Mouse (Mus musculus): ENCODE measurements around the gene Smarca1. TPM values are rescaled to one million over a fixed set of nuclear protein-coding genes. Genes with fewer than 3 reads are reported as not detected.

Smarca1 gene
- total RNA-seq, 2 experiments from 2014 or later: not detected

GRCm38 (mm10) chrX:47808717-47809116 is 84.1 kb downstream of the Smarca1 start:
- ATAC-seq (ENCODE audit: poor library complexity, severe bottlenecking): no peak

GRCm38 (mm10) chrX:47764440-47764839 is 128.3 kb downstream of the Smarca1 start:
- no peak for ATAC-seq (ENCODE audit: poor library complexity, severe bottlenecking)

GRCm38 (mm10) chrX:47760212-47760611 is 132.6 kb downstream of the Smarca1 start:
- no peak for ATAC-seq (ENCODE audit: poor library complexity, severe bottlenecking)

Other genes with a start within 250 kb of the Smarca1 start
- 20.1 and 22.2 TPM in 2 replicates for gene Ocrl, start 19.4 kb upstream of the Smarca1 start, total RNA-seq (2015)
- gene Ocrl, start 19.4 kb upstream of the Smarca1 start, total RNA-seq (2017): 9.8 and 12.2 TPM in 2 replicates
- 0.23 TPM in 1 of 2 replicates, not detected in the other for gene Apln, start 141.9 kb upstream of the Smarca1 start, total RNA-seq (2015)
- gene Apln, start 141.9 kb upstream of the Smarca1 start, total RNA-seq (2017): 0.11 TPM in 1 of 2 replicates, not detected in the other
- gene Xpnpep2, start 215.8 kb upstream of the Smarca1 start, total RNA-seq (2015): not detected in 2 replicates
- not detected in 2 replicates for gene Xpnpep2, start 215.8 kb upstream of the Smarca1 start, total RNA-seq (2017)